Mouse (Mus musculus) CH12F3 (cell line): ENCODE data around the gene Ftsj3.
"Not testable (repeated sequence)": the region's sequence is repeated elsewhere in the genome, so short reads cannot be mapped to it uniquely, and the experiment has no call there.

Experiments
- in situ Hi-C: fragments of 300-500 bp; cut with MboI; formaldehyde crosslinking; loops from 2 replicates; pipeline ENCODE4 v1.14.3; 2020; ENCODE audit warnings: low sequenced_read_pairs

Ftsj3 gene

DNA sequence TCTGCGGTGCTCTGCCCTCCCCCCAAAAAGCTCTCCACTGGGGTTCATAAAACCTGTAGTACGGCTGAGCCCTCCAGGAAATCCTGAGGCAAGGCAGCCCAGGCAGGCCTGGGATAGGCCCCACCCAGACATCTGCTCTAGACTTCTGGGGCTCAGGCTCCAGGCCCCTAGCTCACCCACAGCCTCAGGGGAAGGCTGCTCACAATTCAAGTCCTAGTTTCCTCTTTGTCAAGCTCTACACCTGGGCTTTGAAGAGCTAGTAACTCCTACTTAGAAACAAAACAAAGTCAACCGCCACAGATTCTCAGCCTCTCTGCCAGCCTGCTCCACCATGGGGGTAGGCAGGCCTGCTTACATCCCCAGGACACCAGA, 13.2 kb upstream of the Ftsj3 start:
- in situ Hi-C loops = no loop called here

DNA sequence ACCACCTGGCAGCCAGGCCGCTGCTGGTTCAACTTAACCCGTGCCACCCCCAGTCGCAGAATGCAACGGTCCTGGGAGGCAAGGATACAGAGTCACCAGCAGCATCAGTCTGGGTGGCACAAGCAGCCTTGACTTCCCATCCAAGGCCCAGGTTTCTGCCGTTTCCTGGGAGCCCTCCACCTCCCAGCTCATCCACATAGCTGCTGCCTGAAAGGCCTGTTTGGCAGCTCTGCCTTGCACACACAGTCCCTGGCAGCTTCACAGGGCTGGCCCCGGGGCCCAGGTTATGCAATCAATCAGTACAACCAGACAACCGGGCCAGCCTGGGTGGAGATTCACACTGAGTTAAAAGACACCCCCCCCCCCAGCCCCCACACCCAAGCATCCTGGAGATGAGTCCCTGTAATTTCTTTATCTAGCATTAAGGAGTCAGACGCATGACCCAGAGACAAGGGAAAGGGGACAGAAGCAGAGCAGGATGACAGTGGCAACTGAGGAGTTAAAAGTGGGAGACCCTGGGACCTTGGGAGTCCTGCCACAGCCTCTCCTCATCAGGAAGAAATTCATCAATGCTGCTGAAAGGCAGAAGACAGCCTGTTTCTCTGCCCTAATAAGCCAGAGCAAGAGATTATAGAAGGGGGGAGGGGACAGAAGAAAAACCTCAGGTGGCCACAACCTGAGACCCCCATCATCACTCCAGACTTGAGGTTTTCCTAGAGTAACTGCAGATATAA, 12.6 kb upstream of the Ftsj3 start:
- in situ Hi-C loops = no loop called here

DNA sequence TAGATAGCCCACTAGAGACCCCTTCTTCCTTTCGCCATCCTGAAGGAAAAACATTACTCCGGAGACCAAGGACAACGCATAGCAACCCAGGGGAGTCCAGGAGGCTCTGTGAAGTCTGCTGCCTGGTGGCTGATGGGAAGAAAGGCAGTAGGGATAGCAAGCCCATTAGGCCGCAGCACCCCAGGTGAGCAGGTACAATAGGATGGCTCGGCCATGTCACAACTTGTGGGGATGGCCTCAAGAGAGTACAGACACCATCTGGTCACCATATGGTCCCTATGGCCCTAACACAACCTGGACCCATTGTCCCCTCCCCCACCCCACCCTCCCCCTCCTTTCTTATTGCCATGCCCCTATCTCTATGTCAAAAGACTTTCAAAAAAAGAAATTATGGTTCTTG, 12.0 kb upstream of the Ftsj3 start:
- in situ Hi-C loops = no loop called here

DNA sequence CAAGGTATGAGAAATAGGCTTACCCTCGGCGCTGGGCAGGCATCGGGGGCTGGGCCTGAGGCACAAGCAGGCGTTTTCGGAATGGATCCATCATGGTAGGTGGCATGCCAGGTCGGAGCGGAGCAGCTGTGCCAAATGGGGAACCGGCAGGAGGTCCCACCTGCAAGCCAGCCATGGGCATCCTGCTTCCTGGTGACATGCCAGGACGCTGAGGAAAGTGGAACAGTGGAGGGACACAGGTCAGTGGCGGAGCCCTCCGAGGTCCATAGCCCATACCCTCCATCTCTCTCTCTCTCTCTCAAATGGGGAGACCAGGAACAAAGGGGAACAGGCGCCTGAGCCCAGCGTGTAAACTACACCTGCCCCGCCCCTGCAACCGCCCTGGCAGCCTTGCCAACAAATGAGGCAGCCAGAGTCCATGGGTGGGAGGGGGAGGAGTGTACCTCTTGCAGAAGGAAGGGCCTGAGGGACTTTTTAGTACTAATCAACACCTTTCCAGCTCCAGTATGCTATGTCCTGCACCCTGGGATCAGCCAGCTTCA, 11.5 kb upstream of the Ftsj3 start:
- in situ Hi-C loops = no loop called here

DNA sequence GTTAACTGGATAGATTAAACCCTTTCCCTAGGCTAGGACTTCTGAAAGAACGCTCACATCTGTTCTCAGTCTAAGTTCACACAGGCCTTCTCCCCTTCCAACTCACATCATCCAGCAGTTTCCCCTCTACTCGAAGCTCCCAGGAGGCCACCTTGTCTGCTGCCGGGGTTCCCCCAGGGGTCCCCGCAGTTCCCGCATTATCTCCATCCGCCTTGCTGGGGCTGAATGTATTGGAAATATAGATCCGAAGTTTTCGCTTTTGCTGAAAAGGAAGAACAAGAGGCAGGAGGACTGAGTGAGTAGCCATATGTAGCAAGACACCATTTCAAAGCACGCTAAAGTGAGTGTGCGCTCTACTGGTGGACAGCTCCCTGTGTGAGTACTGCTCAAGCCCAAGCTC, 10.6 kb upstream of the Ftsj3 start:
- in situ Hi-C loops = no loop called here

DNA sequence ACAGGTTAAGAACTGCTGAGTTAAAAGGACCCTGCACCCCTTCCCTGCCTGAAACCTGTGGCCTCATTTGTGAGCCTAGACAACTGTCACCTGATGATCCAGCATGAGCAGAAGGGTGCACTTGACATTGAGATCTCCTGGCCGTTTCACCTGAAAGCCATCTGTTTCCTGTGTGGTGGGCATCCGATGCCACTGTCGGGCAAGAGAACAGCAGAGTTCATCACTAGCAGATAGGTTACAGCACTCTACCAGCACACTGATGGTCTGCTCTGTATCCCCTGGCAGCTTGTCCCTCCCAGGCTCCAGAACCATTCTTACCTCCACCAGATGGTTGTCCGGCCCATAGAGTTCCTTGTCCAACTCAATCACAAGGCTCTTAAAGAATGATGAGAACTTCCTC, 9.7 kb upstream of the Ftsj3 start:
- in situ Hi-C loops = no loop called here

DNA sequence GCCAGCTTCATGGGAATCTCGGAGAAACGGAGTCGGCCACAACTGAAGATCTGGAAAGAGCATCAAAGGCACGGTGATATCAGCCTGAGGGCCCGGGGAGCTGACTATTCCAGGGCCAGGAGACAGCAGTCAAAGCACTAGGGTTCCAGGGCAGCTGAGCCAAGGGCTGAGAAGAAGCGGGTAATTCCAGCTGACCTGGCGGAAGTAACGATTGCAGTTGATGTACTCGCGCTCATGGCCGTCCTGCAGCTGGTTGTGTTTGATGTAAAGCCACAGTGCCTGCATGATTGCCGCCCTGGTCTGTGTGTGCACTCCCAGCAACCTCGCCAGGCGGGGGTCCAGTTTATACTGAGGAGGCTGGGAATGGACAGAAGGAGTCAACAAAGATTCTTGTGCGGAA, 9.1 kb upstream of the Ftsj3 start:
- in situ Hi-C loops = no loop called here

DNA sequence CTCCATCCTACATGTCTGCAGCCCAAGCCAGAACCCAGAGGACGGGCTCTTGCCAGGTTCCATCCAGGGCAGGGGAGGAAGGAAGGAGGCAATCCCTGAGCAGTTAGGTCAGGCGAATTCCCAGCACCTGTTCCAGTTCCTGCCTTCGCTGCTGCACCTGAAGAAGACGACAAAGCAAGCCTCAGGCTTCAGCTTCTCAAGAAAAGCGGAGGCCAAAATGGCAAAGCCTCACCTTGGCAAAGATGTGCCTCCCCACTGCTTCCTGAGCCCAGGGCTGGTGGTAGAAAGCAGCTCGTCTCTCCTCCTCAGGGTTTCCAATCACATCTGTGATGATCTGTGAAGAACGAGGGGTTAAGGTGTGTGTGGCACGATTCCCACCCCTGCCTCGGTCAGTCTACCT, 8.1 kb upstream of the Ftsj3 start:
- in situ Hi-C loops = no loop called here

DNA sequence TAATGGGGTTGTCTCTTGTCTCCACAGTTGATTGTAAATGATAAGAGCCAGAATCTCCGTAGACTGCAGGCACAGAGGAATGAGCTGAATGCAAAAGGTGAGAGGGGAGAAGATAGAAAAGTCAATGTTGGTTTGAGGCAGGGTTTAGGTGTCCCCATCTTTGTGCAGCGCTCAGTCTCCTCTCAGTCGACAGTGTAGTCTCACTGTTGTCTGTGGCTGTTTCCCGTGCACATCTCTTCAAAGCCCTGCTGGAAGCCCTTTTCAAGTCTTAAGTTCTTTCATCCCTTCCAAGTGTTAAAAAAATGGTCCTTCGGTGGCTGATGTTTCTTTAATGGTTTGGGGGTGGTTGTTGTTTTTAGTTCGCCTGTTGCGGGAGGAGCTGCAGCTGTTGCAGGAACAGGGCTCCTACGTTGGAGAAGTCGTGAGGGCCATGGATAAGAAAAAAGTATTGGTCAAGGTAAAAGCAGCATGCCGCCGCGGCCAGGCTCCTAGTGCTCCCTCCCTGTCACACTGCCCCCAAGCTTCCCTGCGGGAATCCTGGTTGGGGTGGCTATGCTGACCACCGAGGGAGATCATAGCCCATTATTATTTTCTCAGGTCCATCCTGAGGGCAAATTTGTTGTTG, 5.1 kb upstream of the Ftsj3 start:
- in situ Hi-C loops = no loop called here

DNA sequence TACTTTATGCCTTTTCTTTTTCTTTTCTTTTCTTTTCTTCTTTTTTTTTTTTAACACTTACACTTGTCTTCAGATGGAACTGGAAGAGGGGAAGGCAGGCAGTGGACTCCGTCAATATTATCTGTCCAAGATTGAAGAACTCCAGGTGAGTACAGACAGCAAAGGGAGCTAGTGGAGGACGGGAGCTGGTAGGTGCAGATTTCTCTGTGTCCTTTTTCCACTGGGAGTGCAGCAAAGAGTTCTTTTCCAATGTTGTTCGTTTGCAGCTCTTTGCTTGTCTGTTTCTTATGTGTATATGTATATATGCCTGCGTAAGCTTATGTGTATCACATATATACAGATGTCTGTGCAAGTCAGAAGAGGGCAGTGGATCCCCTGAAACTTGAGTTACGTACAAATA, 896 bp upstream of the Ftsj3 start:
- in situ Hi-C loops = no loop called here

DNA sequence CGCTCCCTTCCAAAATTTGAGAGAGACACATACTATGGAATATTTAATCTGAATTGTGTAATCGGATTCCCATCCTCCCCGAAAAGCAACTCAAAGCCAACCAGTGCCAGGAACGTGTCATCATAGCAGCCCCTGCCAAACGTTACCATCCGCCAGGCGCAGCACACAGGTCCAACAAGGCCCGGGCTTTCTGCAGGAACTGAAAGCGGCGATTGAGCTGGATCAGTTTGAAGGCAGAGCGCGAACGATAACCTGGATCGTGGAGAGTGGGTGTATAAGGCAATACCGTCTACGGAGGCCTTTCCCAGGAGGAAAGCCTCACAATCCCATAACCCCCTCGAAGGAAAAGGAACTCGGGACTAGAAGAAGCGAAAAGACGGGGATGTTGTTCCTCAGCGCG, 705 bp downstream of the Ftsj3 start:
- in situ Hi-C loops = no loop called here

DNA sequence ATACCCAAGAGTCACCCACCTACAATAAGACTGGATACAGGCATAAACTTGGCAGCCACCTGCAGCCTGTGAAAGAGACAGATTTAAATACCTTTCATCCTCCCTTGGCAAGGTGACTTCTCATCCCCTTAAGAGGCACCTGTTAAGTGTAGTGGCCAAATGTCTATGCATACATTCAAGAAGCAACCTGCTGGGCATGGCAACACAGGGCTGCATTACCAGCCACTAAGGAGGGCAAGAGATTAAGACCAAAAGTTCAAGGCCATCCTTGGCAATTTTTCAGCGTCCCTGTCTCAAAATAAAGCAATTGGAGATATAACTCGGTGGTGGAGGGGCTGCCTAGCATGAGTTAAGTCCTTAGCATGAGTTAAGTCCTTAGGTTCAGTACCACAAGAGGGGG, 1.1 kb downstream of the Ftsj3 start:
- in situ Hi-C loops = no loop called here

DNA sequence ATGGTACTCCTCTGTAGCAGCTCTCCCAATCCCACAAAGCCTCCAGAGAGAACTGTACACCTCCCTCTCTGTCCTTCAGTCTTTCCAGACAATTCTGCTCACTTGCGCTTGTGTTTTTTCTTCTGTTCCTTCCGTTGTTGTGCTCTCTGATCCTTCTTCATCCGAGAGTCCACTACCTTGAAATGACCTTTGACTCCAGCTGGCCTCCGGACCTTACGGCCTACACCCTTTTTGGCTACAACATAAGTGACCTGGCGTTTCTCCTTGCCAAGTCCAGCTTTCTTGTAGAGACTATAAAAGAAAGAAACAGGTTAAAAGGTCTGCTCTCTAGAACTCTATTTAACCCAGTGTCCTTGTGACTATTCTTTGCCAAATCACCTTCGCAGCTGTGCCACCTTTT, 6.6 kb downstream of the Ftsj3 start:
- in situ Hi-C loops = no loop called here

DNA sequence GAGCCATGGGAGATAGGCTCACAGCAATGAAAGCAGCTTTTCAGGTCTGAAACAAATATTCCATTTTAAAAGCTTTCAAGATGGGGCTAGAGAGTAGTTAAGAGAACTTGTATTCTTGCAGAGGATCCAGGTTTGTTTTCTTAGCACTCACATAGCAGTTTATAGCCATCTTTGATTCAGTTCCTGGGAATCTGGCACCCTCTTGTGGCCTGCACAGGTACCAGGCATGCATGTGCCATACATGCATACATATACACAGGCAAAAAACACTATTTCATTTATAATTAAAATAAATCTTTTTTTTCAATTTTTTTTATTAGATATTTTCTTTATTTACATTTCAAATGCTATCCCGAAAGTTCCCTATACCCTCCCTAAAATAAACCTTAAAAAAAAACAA, 9.0 kb downstream of the Ftsj3 start:
- in situ Hi-C loops = no loop called here

DNA sequence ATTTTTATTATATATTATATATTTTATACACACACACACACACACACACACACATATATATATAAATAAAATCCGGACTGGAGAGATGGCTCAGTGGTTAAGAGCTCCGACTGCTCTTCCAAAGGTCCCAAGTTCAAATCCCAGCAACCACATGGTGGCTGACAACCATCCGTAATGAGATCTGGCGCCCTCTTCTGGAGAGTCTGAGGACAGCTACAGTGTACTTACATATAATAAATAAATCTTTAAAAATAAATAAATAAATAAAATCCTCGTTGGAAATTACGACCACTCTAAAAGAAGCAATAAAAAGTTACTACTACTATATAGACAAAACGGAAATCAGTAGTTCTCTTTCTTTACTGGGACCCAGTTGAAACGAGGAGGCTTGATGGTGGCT, 21.9 kb downstream of the Ftsj3 start:
- in situ Hi-C loops = not testable (repeated sequence)

DNA sequence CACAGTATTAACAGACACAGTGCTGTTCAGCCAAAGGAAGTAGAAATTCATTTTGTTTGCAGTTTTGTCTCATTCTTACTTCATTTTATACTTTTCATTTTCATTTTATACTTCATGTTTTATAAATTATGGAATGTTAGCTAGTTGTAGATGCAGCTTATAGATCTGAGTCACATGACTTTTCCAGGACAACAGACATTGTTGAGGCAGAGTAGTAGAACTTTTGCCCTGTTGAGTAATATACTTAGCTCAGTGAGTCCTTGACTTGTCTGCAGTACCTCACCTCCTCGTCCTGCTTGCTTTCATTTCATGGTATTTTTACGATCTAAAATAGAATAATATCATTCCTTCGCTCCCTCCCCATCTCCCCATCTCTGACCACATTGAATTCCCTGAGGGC, 35.3 kb downstream of the Ftsj3 start:
- in situ Hi-C loops = no loop called here

DNA sequence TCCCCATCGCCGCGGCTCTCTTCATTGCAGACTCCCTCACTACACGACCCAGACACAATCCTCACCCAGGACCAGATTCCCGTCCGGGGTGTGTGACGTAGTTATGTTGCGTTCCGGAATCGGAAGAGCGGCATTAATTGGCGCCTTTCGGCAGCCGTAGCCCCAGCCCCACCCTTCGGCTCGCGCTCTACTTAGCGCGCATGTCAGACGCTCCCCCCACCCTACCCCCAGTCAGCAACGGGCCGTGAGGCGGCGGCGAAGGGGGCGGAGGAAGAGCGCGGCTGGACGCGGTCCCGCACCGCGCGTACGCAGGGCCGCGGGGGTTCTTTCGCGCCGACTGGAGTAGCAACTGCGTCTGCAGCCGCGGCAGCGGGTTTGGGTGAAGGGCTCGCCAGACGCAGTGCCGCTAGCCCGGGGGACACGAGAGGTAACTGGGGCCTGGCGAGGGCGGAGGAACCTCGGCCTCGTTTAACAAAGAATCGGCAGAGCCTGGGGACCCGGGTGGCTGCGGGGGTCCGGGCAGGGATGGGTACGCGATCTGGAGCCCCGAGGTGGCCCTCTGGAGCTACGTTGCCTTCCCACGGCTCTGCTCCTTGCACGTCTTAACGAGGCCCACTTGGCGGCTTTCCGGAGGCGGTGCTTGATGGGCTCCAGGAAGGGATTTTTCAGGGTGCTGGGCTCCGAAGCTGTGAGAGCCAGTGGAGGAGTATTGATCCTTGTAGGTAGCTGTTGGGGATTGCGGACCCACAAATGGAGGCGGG, 39.0 kb downstream of the Ftsj3 start, which contains the start of gene Ddx42:
Ddx42 (plus strand) TSS at position 197 of the 761 bp plus-strand sequence.
- in situ Hi-C loops = no loop called here

DNA sequence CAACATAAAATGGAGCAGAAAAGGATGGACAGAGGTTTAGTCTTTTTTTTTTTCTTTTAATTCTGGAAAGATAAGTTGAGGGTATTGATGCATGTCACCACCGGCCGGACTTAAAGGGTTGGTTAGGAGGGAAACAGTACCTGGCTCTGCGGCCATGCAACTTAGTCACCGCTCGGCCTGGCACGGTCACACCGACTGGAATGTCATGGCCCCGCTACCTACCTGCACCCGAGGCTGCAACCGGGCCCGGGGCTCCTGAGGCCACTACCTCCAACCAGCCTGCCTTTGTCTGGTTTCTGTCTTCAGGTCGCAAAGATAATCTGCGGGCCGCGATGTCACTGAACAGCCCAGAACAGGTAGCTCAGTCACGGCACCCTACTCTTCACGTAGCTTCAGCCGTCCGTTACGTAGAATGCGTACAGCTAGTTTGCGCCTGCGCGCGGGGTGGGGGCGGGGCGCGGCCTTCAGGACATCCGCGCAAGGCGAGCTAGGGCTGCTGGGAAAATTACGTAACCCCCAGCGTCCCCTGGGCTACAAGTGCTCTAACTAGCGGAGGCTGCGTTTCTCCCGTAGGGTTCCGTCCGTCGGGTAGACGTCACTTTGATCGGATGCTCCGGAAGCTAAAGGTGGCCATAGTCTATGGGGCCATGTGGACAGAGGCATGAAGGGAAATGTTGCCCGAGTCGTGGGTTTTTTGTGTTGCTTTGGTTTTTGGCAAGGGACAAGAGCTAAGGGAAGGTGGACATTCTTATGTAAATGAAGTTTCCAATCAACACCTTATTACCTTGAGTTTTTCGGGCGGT, 39.8 kb downstream of the Ftsj3 start, which contains the start of gene Ccdc47:
Ccdc47 (minus strand) TSS at position 418 of the 803 bp plus-strand sequence.
- in situ Hi-C loops = no loop called here

DNA sequence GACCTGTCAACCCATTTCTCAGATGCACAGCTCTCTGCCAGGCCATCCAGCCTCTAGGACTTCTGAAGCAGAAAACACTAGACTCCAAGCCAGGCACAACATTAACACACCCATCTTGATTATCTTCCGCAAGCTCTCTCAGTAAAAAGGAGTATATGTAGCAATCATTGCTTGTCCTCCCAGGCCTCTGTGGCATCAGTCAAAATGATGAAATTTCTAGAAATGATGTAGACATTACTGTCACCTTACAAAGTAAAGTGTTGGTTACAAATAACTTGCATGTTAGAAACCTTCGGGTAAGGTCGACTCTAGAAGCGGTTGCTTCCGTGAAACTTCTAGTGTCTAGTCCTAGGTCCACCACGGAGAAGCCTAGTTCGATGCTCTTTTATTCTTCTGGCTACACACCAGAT, 40.4 kb downstream of the Ftsj3 start:
- in situ Hi-C loops = no loop called here

DNA sequence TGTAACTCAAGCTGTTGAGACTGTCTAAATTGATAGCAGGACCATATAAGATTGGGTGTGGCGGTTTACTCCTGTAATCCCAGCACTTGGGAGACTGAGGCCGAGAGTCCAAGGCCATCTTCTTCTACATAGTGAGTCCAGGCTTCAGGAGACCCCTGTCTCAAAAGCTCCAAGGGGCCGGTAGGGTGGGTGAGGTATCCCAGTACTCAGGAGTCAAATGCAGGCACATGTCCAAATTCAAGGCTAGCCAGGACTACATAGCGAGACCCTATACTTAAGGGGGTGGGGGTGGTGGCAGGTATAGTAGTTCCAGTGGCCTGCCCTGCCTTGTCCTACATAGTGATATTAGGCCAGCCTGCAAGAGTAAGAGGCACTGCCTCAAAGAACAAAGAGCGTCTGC, 41.0 kb downstream of the Ftsj3 start:
- in situ Hi-C loops = no loop called here

DNA sequence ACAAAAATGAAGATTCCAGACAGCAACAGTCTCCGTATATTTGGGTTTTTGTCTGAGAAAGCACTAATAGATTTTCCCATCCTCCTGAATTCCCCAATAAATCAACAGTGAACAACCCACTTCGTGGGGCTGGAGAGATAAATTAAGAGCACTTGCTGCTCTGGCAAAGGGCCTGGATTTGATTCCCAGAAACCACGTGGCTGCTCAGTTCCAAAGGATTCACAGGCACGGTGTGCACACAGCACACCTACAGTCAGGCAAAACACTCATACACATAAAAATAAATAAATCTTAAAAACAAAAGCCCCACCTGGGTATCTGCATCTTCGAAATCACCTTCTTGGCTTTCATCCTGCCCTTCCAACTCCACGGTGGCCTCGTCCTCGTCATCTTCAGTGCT, 43.1 kb downstream of the Ftsj3 start:
- in situ Hi-C loops = no loop called here
